Mouse (Mus musculus) limb, embryonic 12.5 days (tissue): ENCODE results near the gene Nrxn2. TPM values are rescaled to one million over a fixed set of nuclear protein-coding genes. Genes with fewer than 3 reads are reported as not detected.

Experiments
- ATAC-seq: fragments of 200-750 bp; cut with Nextera tagmentation; 2 replicates; pipeline ENCODE4 v1.8.0; 2017; ENCODE audit warnings: low read depth, moderate TSS enrichment; ENCODE audit not compliant: insufficient number of reproducible peaks, insufficient read depth, low FRiP score, low TSS enrichment
- H3K27ac ChIP-seq: fragments of 300-500 bp; sonication (generic); 2 replicates; pipeline ENCODE4 v1.5.1; 2016; ENCODE audit warnings: mild to moderate bottlenecking, moderate library complexity
- H3K27me3 ChIP-seq: fragments of 300-500 bp; sonication (generic); 2 replicates; pipeline ENCODE4 v1.6.1; 2016; ENCODE audit warnings: mild to moderate bottlenecking, moderate library complexity
- H3K36me3 ChIP-seq: fragments of 300-500 bp; sonication (generic); 2 replicates; pipeline ENCODE4 v1.6.1; 2016; ENCODE audit warnings: mild to moderate bottlenecking, moderate library complexity
- H3K4me1 ChIP-seq: fragments of 300-500 bp; sonication (generic); replicated peaks from 2 replicates; pipeline ENCODE4 v1.6.1; 2016
- H3K4me2 ChIP-seq: fragments of 300-500 bp; sonication (generic); 2 replicates; pipeline ENCODE4 v1.6.1; 2016; ENCODE audit warnings: mild to moderate bottlenecking, moderate library complexity
- H3K4me3 ChIP-seq: fragments of 300-500 bp; sonication (generic); replicated peaks from 2 replicates; pipeline ENCODE4 v1.5.1; 2016; ENCODE audit warnings: mild to moderate bottlenecking
- H3K9ac ChIP-seq: fragments of 300-500 bp; sonication (generic); replicated peaks from 2 replicates; pipeline ENCODE4 v1.6.1; 2016; ENCODE audit warnings: mild to moderate bottlenecking, moderate library complexity
- H3K9me3 ChIP-seq: fragments of 300-500 bp; sonication (generic); 2 replicates; pipeline ENCODE4 v1.6.1; 2016; ENCODE audit warnings: mild to moderate bottlenecking, moderate library complexity
- WGBS: fragments of 180-500 bp; shearing (Covaris S2); methylation state at CpG from one replicate; pipeline ENCODE4 v1.1.7; 2016; 5-methylcytosine and 5-hydroxymethylcytosine counted together
- polyA plus RNA-seq: library from polyadenylated mRNA; unstranded; fragments of >200 nt; fragmentation: Nextera tagmentation; extraction: Ambion mirVana; gene quantifications from 2 replicates; pipeline ENCODE4 v1.2.1, GENCODE M21; 2016

The Nrxn2 gene
- polyA plus RNA-seq, 1 experiment from 2014 or later = 2.4 TPM

GRCm38 (mm10) chr19:6403869-6404268, 14.7 kb upstream of the Nrxn2 start:
- H3K4me3 ChIP-seq = no peak overlapping the region
- H3K36me3 ChIP-seq = no peaks in the 10 kb centered on the region
- no peak overlapping the region for H3K4me2 ChIP-seq
- WGBS = 79% methylated on average over 10 of the region's 10 CpGs
- H3K9ac ChIP-seq = no peak overlapping the region
- peaks cover 32% of the 10 kb centered on the region for H3K4me1 ChIP-seq
- H3K27ac ChIP-seq = no peak overlapping the region
- ATAC-seq = no peak
- H3K27me3 ChIP-seq = peaks cover 58% of the 10 kb centered on the region
- H3K9me3 ChIP-seq = no peaks in the 10 kb centered on the region

- H3K4me1 ChIP-seq = peaks cover 17% of the 10 kb centered on the region
- H3K36me3 ChIP-seq = no peaks in the 10 kb centered on the region
- peaks cover 42% of the 10 kb centered on the region for H3K27me3 ChIP-seq
- H3K4me3 ChIP-seq = no peak overlapping the region
- no peak for ATAC-seq
- 83% methylated on average over 10 of the region's 10 CpGs for WGBS
- H3K9me3 ChIP-seq = no peaks in the 10 kb centered on the region
- no peak overlapping the region for H3K27ac ChIP-seq
- no peak overlapping the region for H3K9ac ChIP-seq
- no peak overlapping the region for H3K4me2 ChIP-seq
Observed at GRCm38 (mm10) chr19:6405433-6405832, 13.1 kb upstream of the Nrxn2 start.

- ATAC-seq = no peak
- Histone ChIP-seq H3K27me3 (peaks cover 25% of the 10 kb centered on the region), H3K9ac (no peak overlapping the region), H3K27ac (no peak overlapping the region), H3K4me2 (no peak overlapping the region), H3K4me3 (no peak overlapping the region), H3K36me3 (no peaks in the 10 kb centered on the region), H3K4me1 (peaks cover under 1% of the 10 kb centered on the region; the same call in 1 of the 2 replicates), H3K9me3 (no peaks in the 10 kb centered on the region)
- 79% methylated on average over 8 of the region's 8 CpGs for WGBS
Observed at GRCm38 (mm10) chr19:6407109-6407508, 11.4 kb upstream of the Nrxn2 start.

GRCm38 (mm10) chr19:6407816-6408510, 10.6 kb upstream of the Nrxn2 start:
- no peak for ATAC-seq
- Histone ChIP-seq H3K4me3 (no peak overlapping the region), H3K9me3 (no peaks in the 10 kb centered on the region), H3K27ac (no peak overlapping the region), H3K4me1 (peaks cover 2% of the 10 kb centered on the region; the same call in 1 of the 2 replicates), H3K27me3 (peaks cover 23% of the 10 kb centered on the region), H3K36me3 (no peaks in the 10 kb centered on the region), H3K9ac (no peak overlapping the region), H3K4me2 (no peak overlapping the region)
- 50% methylated on average over 16 of the region's 16 CpGs for WGBS

- no peak for ATAC-seq
- 75% methylated on average over 8 of the region's 8 CpGs for WGBS
Observed at GRCm38 (mm10) chr19:6408749-6409148, 9.8 kb upstream of the Nrxn2 start.

GRCm38 (mm10) chr19:6409176-6409575, 9.4 kb upstream of the Nrxn2 start:
- no peak overlapping the region for H3K4me3 ChIP-seq
- no peaks in the 10 kb centered on the region for H3K9me3 ChIP-seq
- peaks cover 5% of the 10 kb centered on the region for H3K4me1 ChIP-seq

More at GRCm38 (mm10) chr19:6408749-6409148, 9.8 kb upstream of the Nrxn2 start:
- no peak overlapping the region for H3K4me2 ChIP-seq
- no peaks in the 10 kb centered on the region for H3K9me3 ChIP-seq
- peaks cover 22% of the 10 kb centered on the region for H3K27me3 ChIP-seq
- H3K27ac ChIP-seq = no peak overlapping the region
- H3K4me3 ChIP-seq = no peak overlapping the region
- H3K36me3 ChIP-seq = no peaks in the 10 kb centered on the region
- H3K4me1 ChIP-seq = peaks cover 5% of the 10 kb centered on the region
- H3K9ac ChIP-seq = no peak overlapping the region

GRCm38 (mm10) chr19:6409936-6410335, 8.6 kb upstream of the Nrxn2 start:
- Histone ChIP-seq H3K4me2 (no peak overlapping the region), H3K27ac (no peak overlapping the region), H3K27me3 (peaks cover 27% of the 10 kb centered on the region), H3K9ac (no peak overlapping the region), H3K36me3 (no peaks in the 10 kb centered on the region), H3K9me3 (no peaks in the 10 kb centered on the region), H3K4me3 (no peak overlapping the region), H3K4me1 (peaks cover 5% of the 10 kb centered on the region)
- WGBS = 83% methylated on average over 5 of the region's 5 CpGs
- ATAC-seq = no peak

More at GRCm38 (mm10) chr19:6409176-6409575, 9.4 kb upstream of the Nrxn2 start:
- no peaks in the 10 kb centered on the region for H3K36me3 ChIP-seq
- H3K9ac ChIP-seq = no peak overlapping the region
- no peak overlapping the region for H3K27ac ChIP-seq
- ATAC-seq = no peak
- H3K27me3 ChIP-seq = peaks cover 22% of the 10 kb centered on the region
- no peak overlapping the region for H3K4me2 ChIP-seq
- WGBS = 74% methylated on average over 5 of the region's 5 CpGs

- ATAC-seq = no peak
- H3K27me3 ChIP-seq = peaks cover 48% of the 10 kb centered on the region
- WGBS = 59% methylated on average over 14 of the region's 14 CpGs
- H3K36me3 ChIP-seq = no peaks in the 10 kb centered on the region
- no peak overlapping the region for H3K4me2 ChIP-seq
- H3K27ac ChIP-seq = no peak overlapping the region
- no peak overlapping the region for H3K9ac ChIP-seq
- H3K4me1 ChIP-seq = peaks cover 30% of the 10 kb centered on the region
- no peaks in the 10 kb centered on the region for H3K9me3 ChIP-seq
- no peak overlapping the region for H3K4me3 ChIP-seq
Observed at GRCm38 (mm10) chr19:6412798-6413197, 5.7 kb upstream of the Nrxn2 start.

- Histone ChIP-seq H3K27ac (no peak overlapping the region), H3K36me3 (no peaks in the 10 kb centered on the region), H3K4me1 (peaks cover 42% of the 10 kb centered on the region), H3K27me3 (peaks cover 75% of the 10 kb centered on the region), H3K4me2 (no peak overlapping the region), H3K9me3 (no peaks in the 10 kb centered on the region), H3K9ac (no peak overlapping the region), H3K4me3 (no peak overlapping the region)
- 36% methylated on average over 6 of the region's 6 CpGs for WGBS
- no peak for ATAC-seq
Observed at GRCm38 (mm10) chr19:6415454-6415853, 3.1 kb upstream of the Nrxn2 start.

GRCm38 (mm10) chr19:6416124-6416770, 2.3 kb upstream of the Nrxn2 start:
- H3K4me3 ChIP-seq = no peak overlapping the region
- H3K27me3 ChIP-seq = peaks cover 83% of the 10 kb centered on the region
- H3K27ac ChIP-seq = no peak overlapping the region

GRCm38 (mm10) chr19:6416894-6417761, 1.4 kb upstream of the Nrxn2 start:
- H3K9me3 ChIP-seq = no peaks in the 10 kb centered on the region
- peaks cover 92% of the 10 kb centered on the region for H3K27me3 ChIP-seq
- H3K9ac ChIP-seq = no peak overlapping the region
- H3K4me2 ChIP-seq = no peak overlapping the region
- WGBS = 66% methylated on average over 12 of the region's 12 CpGs
- H3K27ac ChIP-seq = no peak overlapping the region
- ATAC-seq = no peak
- H3K4me1 ChIP-seq = peaks cover 43% of the 10 kb centered on the region
- H3K4me3 ChIP-seq = no peak overlapping the region
- no peaks in the 10 kb centered on the region for H3K36me3 ChIP-seq

More at GRCm38 (mm10) chr19:6416124-6416770, 2.3 kb upstream of the Nrxn2 start:
- Histone ChIP-seq H3K4me1 (peaks cover 42% of the 10 kb centered on the region), H3K36me3 (no peaks in the 10 kb centered on the region), H3K9ac (no peak overlapping the region), H3K4me2 (peak overlapping the region; percentile 8; the same call in 1 of the 2 replicates), H3K9me3 (no peaks in the 10 kb centered on the region)
- ATAC-seq = no peak
- WGBS = 7% methylated on average over 9 of the region's 9 CpGs
